Mouse (Mus musculus): ENCODE results near the gene Ctnna2. TPM values are rescaled to one million over a fixed set of nuclear protein-coding genes. Genes with fewer than 3 reads are reported as not detected.

Gene Ctnna2
- total and polyA plus RNA-seq, 3 experiments, result 0.11 TPM; not detected in 2

- Histone ChIP-seq H3K4me1 (ENCODE audit: insufficient read depth, low read depth, low read length) (no peaks in the 10 kb centered on the region), H3K4me3 (ENCODE audit: low read depth, low read length) (no peak overlapping the region), H3K9me3 (replicated peaks) (no peaks in the 10 kb centered on the region; the same call in 1 of the 2 replicates), H3K27me3 (ENCODE audit: insufficient read depth, low read length) (no peaks in the 10 kb centered on the region), H3K36me3 (replicated peaks) (no peaks in the 10 kb centered on the region)
- TF ChIP-seq GATA2 (IDR thresholded peaks at IDR 0.05; ENCODE audit: borderline replicate concordance, low read depth, low read length) (no peak), GATA1 (IDR thresholded peaks at IDR 0.05; ENCODE audit: borderline replicate concordance, low read length) (no peak), TAL1 (conservative IDR thresholded peaks at IDR 0.05; ENCODE audit: low read depth, low read length) (no peak), POLR2AphosphoS5 (IDR thresholded peaks at IDR 0.05; ENCODE audit: insufficient replicate concordance, low read depth, low read length) (no peak), CTCF (IDR thresholded peaks at IDR 0.05; ENCODE audit: low read depth, low read length) (no peak)
- ATAC-seq (ENCODE audit: extremely low read depth, insufficient number of reproducible peaks, low FRiP score, poor library complexity, severe bottlenecking) (no peak), DNase-seq (ENCODE audit: low spot score) (no peak)
These were observed 111.4 kb downstream of the Ctnna2 start for GRCm38 (mm10) chr6:77868119-77868518.

- Histone ChIP-seq H3K4me3 (ENCODE audit: low read depth, low read length) (no peak overlapping the region), H3K9me3 (replicated peaks) (peaks cover 3% of the 10 kb centered on the region), H3K36me3 (replicated peaks) (no peaks in the 10 kb centered on the region), H3K27me3 (ENCODE audit: insufficient read depth, low read length) (no peaks in the 10 kb centered on the region), H3K4me1 (ENCODE audit: insufficient read depth, low read depth, low read length) (no peaks in the 10 kb centered on the region)
- DNase-seq (ENCODE audit: low spot score), result no peak
- ATAC-seq (ENCODE audit: extremely low read depth, insufficient number of reproducible peaks, low FRiP score, poor library complexity, severe bottlenecking), result no peak
- no peak for TF ChIP-seq TAL1 (conservative IDR thresholded peaks at IDR 0.05; ENCODE audit: low read depth, low read length)
- no peak for TF ChIP-seq GATA2 (IDR thresholded peaks at IDR 0.05; ENCODE audit: borderline replicate concordance, low read depth, low read length)
- TF ChIP-seq GATA1 (IDR thresholded peaks at IDR 0.05; ENCODE audit: borderline replicate concordance, low read length), result no peak
- no peak for TF ChIP-seq POLR2AphosphoS5 (IDR thresholded peaks at IDR 0.05; ENCODE audit: insufficient replicate concordance, low read depth, low read length)
- no peak for TF ChIP-seq CTCF (IDR thresholded peaks at IDR 0.05; ENCODE audit: low read depth, low read length)
These were observed 116.1 kb downstream of the Ctnna2 start for GRCm38 (mm10) chr6:77863379-77863778.

GRCm38 (mm10) chr6:77862781-77863180 lies 116.7 kb downstream of the Ctnna2 start:
- H3K9me3 ChIP-seq (replicated peaks), result peaks cover 3% of the 10 kb centered on the region
- H3K36me3 ChIP-seq (replicated peaks), result no peaks in the 10 kb centered on the region
- H3K4me1 ChIP-seq (ENCODE audit: insufficient read depth, low read depth, low read length), result no peaks in the 10 kb centered on the region
- TF ChIP-seq TAL1 (conservative IDR thresholded peaks at IDR 0.05; ENCODE audit: low read depth, low read length) (no peak), GATA1 (IDR thresholded peaks at IDR 0.05; ENCODE audit: borderline replicate concordance, low read length) (no peak), CTCF (IDR thresholded peaks at IDR 0.05; ENCODE audit: low read depth, low read length) (no peak), GATA2 (IDR thresholded peaks at IDR 0.05; ENCODE audit: borderline replicate concordance, low read depth, low read length) (no peak), POLR2AphosphoS5 (IDR thresholded peaks at IDR 0.05; ENCODE audit: insufficient replicate concordance, low read depth, low read length) (no peak)
- DNase-seq (ENCODE audit: low spot score) (no peak), ATAC-seq (ENCODE audit: extremely low read depth, insufficient number of reproducible peaks, low FRiP score, poor library complexity, severe bottlenecking) (no peak)
- H3K27me3 ChIP-seq (ENCODE audit: insufficient read depth, low read length), result no peaks in the 10 kb centered on the region
- no peak overlapping the region for H3K4me3 ChIP-seq (ENCODE audit: low read depth, low read length)

- no peak for TF ChIP-seq GATA1 (IDR thresholded peaks at IDR 0.05; ENCODE audit: borderline replicate concordance, low read length)
- no peak for TF ChIP-seq POLR2AphosphoS5 (IDR thresholded peaks at IDR 0.05; ENCODE audit: insufficient replicate concordance, low read depth, low read length)
- TF ChIP-seq CTCF (IDR thresholded peaks at IDR 0.05; ENCODE audit: low read depth, low read length), result no peak
- no peak for TF ChIP-seq TAL1 (conservative IDR thresholded peaks at IDR 0.05; ENCODE audit: low read depth, low read length)
- no peak for TF ChIP-seq GATA2 (IDR thresholded peaks at IDR 0.05; ENCODE audit: borderline replicate concordance, low read depth, low read length)
- H3K4me1 ChIP-seq (ENCODE audit: insufficient read depth, low read depth, low read length), result no peaks in the 10 kb centered on the region
- no peaks in the 10 kb centered on the region for H3K27me3 ChIP-seq (ENCODE audit: insufficient read depth, low read length)
- H3K9me3 ChIP-seq (replicated peaks), result no peaks in the 10 kb centered on the region
- no peak for DNase-seq (ENCODE audit: low spot score)
- ATAC-seq (ENCODE audit: extremely low read depth, insufficient number of reproducible peaks, low FRiP score, poor library complexity, severe bottlenecking), result no peak
- no peaks in the 10 kb centered on the region for H3K36me3 ChIP-seq (replicated peaks)
- no peak overlapping the region for H3K4me3 ChIP-seq (ENCODE audit: low read depth, low read length)
These were observed 130.1 kb downstream of the Ctnna2 start for GRCm38 (mm10) chr6:77849438-77849837.

GRCm38 (mm10) chr6:77848796-77849195 lies 130.7 kb downstream of the Ctnna2 start:
- Histone ChIP-seq H3K9me3 (replicated peaks) (no peaks in the 10 kb centered on the region), H3K27me3 (ENCODE audit: insufficient read depth, low read length) (no peaks in the 10 kb centered on the region), H3K4me1 (ENCODE audit: insufficient read depth, low read depth, low read length) (no peaks in the 10 kb centered on the region), H3K36me3 (replicated peaks) (no peaks in the 10 kb centered on the region), H3K4me3 (ENCODE audit: low read depth, low read length) (no peak overlapping the region)
- DNase-seq (ENCODE audit: low spot score), result no peak
- no peak for ATAC-seq (ENCODE audit: extremely low read depth, insufficient number of reproducible peaks, low FRiP score, poor library complexity, severe bottlenecking)
- no peak for TF ChIP-seq CTCF (IDR thresholded peaks at IDR 0.05; ENCODE audit: low read depth, low read length)
- TF ChIP-seq TAL1 (conservative IDR thresholded peaks at IDR 0.05; ENCODE audit: low read depth, low read length), result no peak
- no peak for TF ChIP-seq GATA2 (IDR thresholded peaks at IDR 0.05; ENCODE audit: borderline replicate concordance, low read depth, low read length)
- no peak for TF ChIP-seq GATA1 (IDR thresholded peaks at IDR 0.05; ENCODE audit: borderline replicate concordance, low read length)
- TF ChIP-seq POLR2AphosphoS5 (IDR thresholded peaks at IDR 0.05; ENCODE audit: insufficient replicate concordance, low read depth, low read length), result no peak

- Histone ChIP-seq H3K27me3 (ENCODE audit: insufficient read depth, low read length) (no peaks in the 10 kb centered on the region), H3K36me3 (replicated peaks) (no peaks in the 10 kb centered on the region), H3K4me3 (ENCODE audit: low read depth, low read length) (no peak overlapping the region), H3K4me1 (ENCODE audit: insufficient read depth, low read depth, low read length) (no peaks in the 10 kb centered on the region), H3K9me3 (replicated peaks) (no peaks in the 10 kb centered on the region)
- DNase-seq (ENCODE audit: low spot score) (no peak), ATAC-seq (ENCODE audit: extremely low read depth, insufficient number of reproducible peaks, low FRiP score, poor library complexity, severe bottlenecking) (no peak)
- TF ChIP-seq GATA1 (IDR thresholded peaks at IDR 0.05; ENCODE audit: borderline replicate concordance, low read length) (no peak), GATA2 (IDR thresholded peaks at IDR 0.05; ENCODE audit: borderline replicate concordance, low read depth, low read length) (no peak), CTCF (IDR thresholded peaks at IDR 0.05; ENCODE audit: low read depth, low read length) (no peak), TAL1 (conservative IDR thresholded peaks at IDR 0.05; ENCODE audit: low read depth, low read length) (no peak), POLR2AphosphoS5 (IDR thresholded peaks at IDR 0.05; ENCODE audit: insufficient replicate concordance, low read depth, low read length) (no peak)
These were observed 131.8 kb downstream of the Ctnna2 start for GRCm38 (mm10) chr6:77847651-77848050.
